Mouse (Mus musculus) myocyte (in vitro differentiated cells): Measurements from ENCODE around the gene Atcay.

Experiments used
- CEBPB ChIP-seq: IDR thresholded peaks from 2 replicates; pipeline ENCODE4 v1.6.1; 2011; ENCODE audit warnings: mild to moderate bottlenecking, moderate library complexity; ENCODE audit not compliant: poor library complexity, insufficient read depth, severe bottlenecking
- E2F4 ChIP-seq: IDR thresholded peaks from one replicate; pipeline ENCODE4 v1.6.1; 2011; ENCODE audit warnings: mild to moderate bottlenecking, control low read depth, moderate library complexity; ENCODE audit not compliant: insufficient read depth
- MAX ChIP-seq: IDR thresholded peaks from one replicate; pipeline ENCODE4 v1.6.1; 2011; ENCODE audit warnings: low read depth, mild to moderate bottlenecking, control low read depth
- MYOD1 ChIP-seq, 3 experiments: IDR thresholded peaks; one replicate each; pipeline ENCODE4 v1.6.1; 2011; ENCODE audit warnings: control low read depth in 2 of 3, low read depth in 2 of 3, mild to moderate bottlenecking in 2 of 3, moderate library complexity in 1 of 3; ENCODE audit not compliant: insufficient read length in 2 of 3, control insufficient read depth in 1 of 3
- MYOG ChIP-seq, 3 experiments: IDR thresholded peaks; one replicate each; pipeline ENCODE4 v1.6.1; 2011; ENCODE audit warnings: control low read depth in 2 of 3, low read depth in 2 of 3, mild to moderate bottlenecking in 2 of 3; ENCODE audit not compliant: insufficient read length in 2 of 3, control insufficient read depth in 1 of 3, insufficient read depth in 1 of 3
- POLR2A ChIP-seq: IDR thresholded peaks from one replicate; pipeline ENCODE4 v1.6.1; 2011; ENCODE audit warnings: low read depth, mild to moderate bottlenecking, control low read depth, moderate library complexity; ENCODE audit not compliant: insufficient read length
- POLR2AphosphoS2 ChIP-seq: IDR thresholded peaks from one replicate; pipeline ENCODE4 v1.6.1; 2011; ENCODE audit warnings: low read depth, control low read depth; ENCODE audit not compliant: insufficient read length
- REST ChIP-seq: IDR thresholded peaks from one replicate; pipeline ENCODE4 v1.6.1; 2011; ENCODE audit warnings: mild to moderate bottlenecking, control low read depth, moderate library complexity; ENCODE audit not compliant: insufficient read depth, insufficient read length
- SRF ChIP-seq: IDR thresholded peaks from one replicate; pipeline ENCODE4 v1.6.1; 2011; ENCODE audit warnings: low read depth; ENCODE audit not compliant: control insufficient read depth, insufficient read length
- TCF12 ChIP-seq: IDR thresholded peaks from one replicate; pipeline ENCODE4 v1.6.1; 2011; ENCODE audit warnings: mild to moderate bottlenecking, control low read depth; ENCODE audit not compliant: poor library complexity, insufficient read depth, severe bottlenecking
- USF1 ChIP-seq: IDR thresholded peaks from one replicate; pipeline ENCODE4 v1.6.1; 2011; ENCODE audit warnings: low read depth, mild to moderate bottlenecking, control low read depth, moderate library complexity

- TF ChIP-seq POLR2A = peak; percentile 84
- TF ChIP-seq POLR2AphosphoS2 = peak; percentile 99
- no peak for TF ChIP-seq MAX
- TF ChIP-seq MYOD1 (IDR thresholded peaks at IDR 0.05; ENCODE audit: control insufficient read depth in 1 of 3, insufficient read length in 2 of 3, low read depth in 2 of 3) = no peak
- no peak for TF ChIP-seq SRF
- TF ChIP-seq TCF12 = no peak
- TF ChIP-seq E2F4 = no peak
- no peak for TF ChIP-seq MYOG (IDR thresholded peaks at IDR 0.05; ENCODE audit: control insufficient read depth in 1 of 3, insufficient read depth in 1 of 3, insufficient read length in 2 of 3, low read depth in 2 of 3)
- TF ChIP-seq CEBPB = no peak
- TF ChIP-seq USF1 = no peak
- no peak for TF ChIP-seq REST
Measured at GRCm38 (mm10) chr10:81182336-81183333, 48.0 kb downstream of the Atcay start, which contains the start of gene Dapk3.
